Mouse (Mus musculus) inflammation-experienced regulatory T-cells, adult 6 months (primary cell): ENCODE results near the gene Pidd1. TPM values are rescaled to one million over a fixed set of nuclear protein-coding genes. Genes with fewer than 3 reads are reported as not detected.

ENCODE experiments used
- ATAC-seq: one replicate; pipeline ENCODE4 v1.8.0; 2017
- polyA plus RNA-seq, 3 experiments: library from polyadenylated mRNA; unstranded; fragments of 100-300 nt; shearing (Covaris generic); gene quantifications; one replicate each; pipeline ENCODE4 v1.2.1; 2017

Pidd1 gene
- polyA plus RNA-seq, 3 experiments from 2014 or later = 5.8 to 11.5 (median 10.3) TPM

DNA sequence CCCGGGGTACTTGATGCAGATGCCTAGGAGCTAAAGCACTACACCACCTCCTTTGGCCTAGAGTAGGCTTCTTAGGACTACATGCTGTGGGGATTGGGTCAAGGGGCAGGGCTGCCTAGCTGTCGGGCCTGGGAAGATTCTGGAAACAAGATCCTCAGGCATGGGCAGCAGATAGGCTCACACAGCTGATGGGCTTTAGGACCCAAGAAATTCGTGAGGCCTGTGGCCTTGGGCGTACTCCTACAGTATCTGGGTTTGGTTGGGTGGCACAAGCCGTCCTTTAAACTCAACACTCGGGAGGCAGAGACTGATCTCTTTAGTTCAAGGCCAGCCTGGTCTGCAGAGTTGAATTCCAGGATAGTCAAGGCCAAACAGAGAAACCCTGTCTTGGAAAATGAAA, 28.4 kb upstream of the Pidd1 start:
- no peak for ATAC-seq

DNA sequence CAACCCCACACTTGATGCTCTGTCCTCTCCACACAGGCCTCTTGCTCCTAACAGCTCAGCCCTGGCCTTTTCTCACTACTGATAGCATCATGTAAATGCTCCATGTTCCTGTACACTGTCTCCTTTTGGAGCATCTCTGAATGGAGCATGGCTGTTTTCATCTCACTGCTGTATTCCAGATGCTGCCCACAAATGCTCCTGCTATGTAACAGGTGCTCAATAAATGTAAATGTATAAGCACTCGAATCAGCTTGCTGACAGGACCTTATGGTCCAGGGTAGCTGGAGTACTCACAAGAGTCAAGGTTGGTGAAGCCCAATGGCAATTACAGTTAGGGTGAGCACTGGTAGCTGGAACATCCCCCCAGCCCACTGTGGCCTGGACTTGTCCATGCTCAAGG, 27.4 kb upstream of the Pidd1 start:
- no peak for ATAC-seq

DNA sequence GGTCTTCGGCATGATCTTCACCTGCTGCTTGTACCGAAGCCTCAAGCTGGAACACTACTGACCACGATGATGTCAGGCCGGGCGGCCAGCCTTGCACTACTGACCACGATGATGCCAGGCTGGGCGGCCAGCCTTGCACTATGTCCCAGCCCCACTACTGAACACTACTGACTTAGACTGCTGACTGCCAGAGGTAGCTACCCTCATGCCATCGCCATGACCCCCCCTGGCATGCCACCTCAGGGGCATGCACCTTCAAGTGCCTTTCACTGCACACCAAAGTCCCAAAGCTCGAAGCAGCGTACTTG, 26.8 kb upstream of the Pidd1 start:
- ATAC-seq = no peak

DNA sequence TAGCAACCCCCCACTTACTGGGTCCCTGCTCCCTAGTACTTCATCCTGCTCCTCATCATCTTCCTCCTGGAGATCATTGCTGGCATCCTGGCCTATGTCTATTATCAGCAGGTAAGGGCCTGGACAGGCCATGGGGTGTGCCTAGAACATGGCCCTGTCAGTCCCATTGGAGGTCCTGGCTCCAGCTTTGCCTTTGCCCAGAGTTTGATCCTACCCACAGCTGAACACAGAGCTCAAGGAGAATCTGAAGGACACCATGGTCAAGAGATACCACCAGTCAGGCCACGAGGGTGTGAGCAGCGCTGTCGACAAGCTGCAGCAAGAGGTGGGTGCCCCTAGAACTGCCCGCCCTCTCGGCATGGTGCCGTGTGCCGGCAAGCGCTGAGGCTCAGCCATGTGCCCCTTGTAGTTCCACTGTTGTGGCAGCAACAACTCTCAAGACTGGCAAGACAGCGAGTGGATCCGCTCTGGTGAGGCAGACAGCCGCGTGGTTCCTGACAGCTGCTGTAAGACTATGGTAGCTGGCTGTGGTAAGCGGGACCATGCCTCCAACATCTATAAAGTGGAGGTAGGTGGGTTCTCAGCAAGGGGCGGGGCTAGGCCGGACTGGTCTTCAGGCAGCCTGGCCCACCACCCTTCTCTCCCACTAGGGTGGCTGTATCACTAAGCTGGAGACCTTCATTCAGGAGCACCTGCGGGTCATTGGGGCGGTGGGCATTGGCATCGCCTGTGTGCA, 26.2 kb upstream of the Pidd1 start:
- ATAC-seq = no peak

DNA sequence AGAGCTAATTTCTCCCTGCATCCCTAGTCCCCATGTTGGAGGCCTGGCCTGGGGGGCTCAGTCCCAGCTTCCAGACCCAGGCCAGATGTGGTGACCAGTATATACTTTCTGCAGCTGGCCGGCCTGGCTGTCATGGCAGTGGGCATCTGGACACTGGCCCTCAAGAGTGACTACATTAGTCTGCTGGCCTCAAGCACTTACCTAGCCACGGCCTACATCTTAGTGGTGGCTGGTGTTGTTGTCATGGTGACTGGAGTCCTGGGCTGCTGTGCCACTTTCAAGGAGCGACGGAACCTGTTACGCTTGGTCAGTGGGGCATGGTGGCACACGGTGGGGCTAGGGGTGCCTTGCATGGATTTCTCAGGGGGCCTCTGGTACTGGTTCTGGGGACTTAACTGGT, 25.5 kb upstream of the Pidd1 start:
- no peak for ATAC-seq

GRCm38 (mm10) chr7:141468522-141469211, 24.8 kb upstream of the Pidd1 start:
- ATAC-seq = no peak

DNA sequence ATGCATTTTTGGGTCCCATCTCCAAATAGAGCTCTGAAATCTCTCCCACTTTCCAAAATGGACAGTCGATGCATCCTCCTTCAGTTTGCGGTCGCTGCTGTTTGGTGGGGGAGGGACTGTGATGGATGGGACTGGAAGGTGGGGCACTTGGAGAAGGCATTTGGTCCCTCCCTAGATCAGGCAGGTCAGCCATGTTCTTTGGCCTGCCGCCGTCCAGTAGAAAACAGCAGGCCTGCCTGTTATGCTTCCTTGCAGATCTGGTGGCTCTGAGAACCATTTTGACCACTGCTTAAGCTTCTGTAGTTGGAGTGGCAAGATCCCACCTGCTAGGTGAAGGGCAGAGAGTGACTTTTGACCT, 24.3 kb upstream of the Pidd1 start:
- no peak for ATAC-seq

DNA sequence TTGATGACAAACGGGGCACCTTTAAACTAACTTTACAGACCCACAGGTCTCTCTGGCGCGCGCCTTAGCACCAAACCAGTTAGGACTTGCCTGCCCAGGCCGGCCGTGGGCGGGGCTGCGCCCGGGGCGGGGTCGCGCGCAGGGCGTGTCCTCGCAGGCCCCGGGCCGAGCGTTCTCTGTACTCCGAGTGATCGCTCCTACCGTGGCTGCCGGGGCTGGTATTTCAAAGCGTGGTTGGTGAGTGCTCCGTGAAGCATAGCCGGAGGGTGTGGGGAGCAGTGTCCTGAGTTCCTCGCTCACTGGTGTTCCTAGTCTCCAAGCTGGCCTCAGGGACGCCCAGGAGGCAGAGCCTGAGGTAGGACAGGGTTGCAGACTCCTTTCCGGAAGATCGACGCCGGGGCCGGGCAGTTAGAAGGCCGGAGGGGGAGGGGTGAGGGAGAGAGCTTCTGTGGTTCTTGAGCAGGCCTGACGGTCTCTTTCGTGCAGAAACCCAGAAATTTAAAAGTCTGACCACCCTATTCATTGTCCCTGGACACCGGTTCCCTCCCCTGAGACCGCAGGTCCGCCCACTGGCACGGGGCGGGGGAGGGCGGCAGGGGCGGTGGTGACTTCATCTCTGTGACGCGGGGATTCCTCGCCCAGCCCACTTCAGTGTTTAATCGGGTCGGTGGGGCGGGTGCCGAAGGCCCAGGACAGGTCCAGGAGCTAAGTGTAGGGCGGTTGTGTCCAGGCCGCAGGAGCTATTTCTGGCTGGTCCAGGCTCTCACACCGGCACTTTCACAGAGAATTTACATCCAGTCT, 23.6 kb upstream of the Pidd1 start, which contains the start of gene Cd151:
Gene Cd151, plus strand, starts transcription at position 163 of the 801 bp plus-strand sequence.
- peak; percentile 67 for ATAC-seq

DNA sequence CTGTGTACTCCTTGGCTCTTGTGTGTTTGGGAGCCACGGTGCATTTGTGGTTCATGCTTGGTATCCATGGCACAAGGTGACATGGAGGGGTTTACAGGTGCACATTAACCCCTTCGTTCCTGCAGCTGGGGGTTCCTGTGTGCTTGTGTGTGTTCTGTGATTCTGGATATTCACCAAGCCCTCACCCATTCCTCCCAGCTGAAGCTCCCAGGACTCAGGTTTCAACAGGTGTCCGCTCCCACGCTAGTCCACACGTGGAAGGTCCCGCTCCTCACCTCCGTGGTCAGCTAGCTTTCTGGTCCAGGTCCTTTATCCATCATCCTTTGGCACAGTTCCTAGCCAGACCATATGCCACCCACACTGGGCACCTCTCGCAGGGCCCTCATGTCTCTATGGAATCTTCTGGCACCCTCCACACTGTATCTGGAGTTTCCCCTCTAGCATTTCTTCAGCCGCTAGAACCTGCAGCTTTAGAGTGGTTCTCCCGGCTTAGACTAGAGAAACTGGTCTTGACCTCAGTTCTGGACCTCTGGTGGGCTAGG, 22.9 kb upstream of the Pidd1 start:
- ATAC-seq = no peak

GRCm38 (mm10) chr7:141466045-141466394, 22.2 kb upstream of the Pidd1 start:
- no peak for ATAC-seq

DNA sequence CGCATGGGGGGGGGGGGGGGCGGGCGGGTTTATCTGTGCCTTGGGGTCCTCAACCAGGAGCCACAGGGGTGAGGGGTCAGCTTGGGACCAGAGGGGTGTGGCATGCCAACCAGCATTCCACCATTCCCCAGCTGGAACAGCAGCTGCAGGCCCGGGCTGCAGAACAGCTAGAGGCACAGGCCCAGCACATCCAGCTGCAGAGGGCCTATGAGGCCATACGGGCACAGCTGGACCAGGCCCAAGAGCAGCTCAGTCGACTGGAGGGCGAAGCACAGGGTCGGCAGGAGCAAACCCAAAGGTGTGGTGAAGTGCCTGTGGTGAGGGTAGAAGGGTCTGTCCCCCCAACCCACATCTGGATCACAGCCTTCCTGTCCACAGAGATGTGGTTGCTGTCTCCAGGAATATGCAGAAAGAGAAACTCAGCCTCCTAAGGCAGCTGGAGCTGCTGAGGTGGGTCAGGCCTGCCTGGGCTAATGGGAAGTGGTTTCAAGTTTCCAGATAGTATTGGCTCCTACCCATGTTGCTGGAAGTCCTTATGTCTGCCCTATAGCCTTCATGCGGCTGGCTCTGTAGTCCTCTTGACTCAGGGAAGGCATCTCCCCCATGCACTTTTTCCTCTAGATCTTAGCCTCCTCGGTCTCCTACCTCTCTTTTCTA, 21.7 kb upstream of the Pidd1 start:
- no peak for ATAC-seq

GRCm38 (mm10) chr7:141464603-141465201, 20.9 kb upstream of the Pidd1 start:
- no peak for ATAC-seq

DNA sequence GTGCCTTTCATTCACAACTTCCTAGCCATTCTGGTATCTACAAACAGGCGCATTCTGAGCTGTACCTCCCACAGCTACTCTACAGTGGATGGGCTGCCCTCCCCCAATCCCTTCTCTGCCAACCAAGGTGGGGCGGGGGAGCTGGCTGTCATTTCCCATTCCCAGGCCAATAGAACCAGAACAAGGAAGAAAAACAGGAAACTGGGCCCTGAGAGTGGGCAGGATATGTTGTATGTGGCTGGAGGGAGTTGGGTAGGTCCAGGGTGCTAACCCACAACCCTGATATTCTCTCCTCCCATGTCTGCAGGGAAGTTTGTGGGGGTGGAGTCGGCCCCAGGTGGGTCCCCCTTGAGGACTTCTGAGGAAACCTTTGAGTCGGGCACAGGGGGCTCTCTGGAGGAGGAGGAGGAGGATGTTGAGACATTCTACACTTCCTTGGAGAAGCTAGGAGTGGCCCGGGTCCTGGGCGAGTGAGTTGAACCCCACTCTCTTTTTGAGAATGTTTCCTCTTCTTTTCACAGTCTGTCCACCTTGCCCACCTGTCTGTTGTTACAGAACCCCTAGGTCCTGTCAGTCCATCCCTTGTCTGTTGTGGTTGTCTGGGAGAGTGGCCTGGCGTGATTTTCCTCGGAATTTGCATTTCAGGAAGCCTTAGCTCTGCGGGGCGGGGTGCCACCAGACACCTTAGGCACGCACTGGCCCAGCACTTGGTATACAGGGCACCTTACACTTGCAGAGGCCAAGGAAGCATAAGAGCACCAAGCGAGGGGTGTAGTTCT, 20.2 kb upstream of the Pidd1 start:
- ATAC-seq = no peak

- ATAC-seq = no peak
Observed at GRCm38 (mm10) chr7:141462333-141462821, 18.6 kb upstream of the Pidd1 start.

DNA sequence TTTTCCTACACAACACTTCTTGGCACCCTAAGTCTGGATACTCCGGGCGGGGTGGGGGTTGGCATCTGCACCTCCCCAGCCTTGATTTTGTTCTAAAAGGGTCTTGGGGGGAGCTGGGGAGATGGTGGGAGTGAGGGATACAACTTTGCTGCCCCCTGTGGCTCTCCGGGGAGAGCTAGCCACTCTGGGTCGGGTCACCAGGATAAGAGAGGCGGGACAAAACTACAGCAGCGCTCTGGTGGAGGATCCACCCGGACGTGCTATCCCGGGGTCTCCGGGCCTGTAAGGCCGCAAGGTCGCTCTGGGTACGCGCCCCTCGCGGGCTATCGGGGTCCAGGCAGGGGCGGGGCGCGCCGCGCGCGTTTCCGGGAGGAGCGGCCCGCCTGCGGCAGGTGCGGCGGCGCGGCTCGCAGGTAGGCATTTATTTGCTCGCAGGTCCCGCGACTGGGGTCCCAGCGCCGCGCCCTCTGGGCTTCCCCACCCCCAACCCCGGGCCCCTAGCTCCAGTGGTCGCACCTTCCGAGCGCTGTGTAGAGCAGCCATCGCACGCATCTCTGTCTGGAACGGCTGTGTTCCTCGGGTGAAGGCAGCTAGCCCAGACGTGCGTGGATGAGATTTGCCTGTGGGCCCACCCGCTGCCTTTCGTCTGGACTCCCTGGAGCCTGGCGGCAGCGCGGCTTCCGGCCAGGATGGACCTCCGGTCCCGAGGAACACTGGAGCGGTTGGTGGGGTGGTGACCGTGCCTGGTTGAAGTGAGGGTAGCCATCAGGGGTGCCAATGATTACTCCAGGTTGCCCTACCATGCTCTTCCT, 17.9 kb upstream of the Pidd1 start:
- no peak for ATAC-seq

- no peak for ATAC-seq
Observed at GRCm38 (mm10) chr7:141460391-141461113, 16.7 kb upstream of the Pidd1 start, which contains the start of gene Cracr2b. Cracr2b (plus strand) TSS chr7:141461094.

DNA sequence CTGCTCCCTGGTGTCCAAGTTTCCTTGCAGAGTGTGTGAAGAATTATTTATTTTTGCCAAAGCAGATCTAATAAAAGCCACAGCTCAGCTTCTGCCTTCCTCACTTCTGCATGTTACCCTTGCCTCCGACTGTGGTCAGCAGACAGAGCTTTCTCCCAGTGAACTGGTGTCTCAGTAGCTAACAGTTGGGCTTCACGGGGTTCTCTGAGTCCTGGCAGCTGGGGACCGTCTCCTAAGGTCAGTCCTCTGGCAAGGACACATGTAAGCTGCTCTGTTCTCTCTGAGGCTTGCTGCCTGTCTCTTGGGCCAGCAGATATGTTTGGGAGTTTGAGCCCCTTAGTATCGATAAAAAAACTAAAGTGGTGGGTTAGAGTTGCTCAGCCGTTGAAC, 16.2 kb upstream of the Pidd1 start:
- no peak for ATAC-seq

- ATAC-seq = no peak
Observed at GRCm38 (mm10) chr7:141459301-141459711, 15.5 kb upstream of the Pidd1 start.

DNA sequence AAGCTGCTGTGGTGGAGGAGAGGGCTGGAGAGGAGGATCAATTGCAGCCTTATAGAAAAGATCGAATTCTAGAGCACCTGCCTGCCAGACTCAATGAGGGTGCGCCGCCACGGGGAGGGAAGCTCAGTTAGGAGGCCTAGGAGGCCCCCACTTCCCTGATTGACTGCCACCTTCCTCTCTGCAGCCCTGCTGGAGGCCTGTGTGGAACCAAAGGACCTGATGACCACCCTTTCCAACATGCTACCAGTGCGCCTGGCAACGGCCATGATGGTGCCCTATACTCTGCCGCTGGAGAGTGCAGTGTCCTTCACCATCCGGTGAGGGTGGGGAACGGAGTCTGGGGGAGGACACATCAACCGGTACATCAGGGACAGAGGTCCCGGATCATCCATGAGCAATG, 14.8 kb upstream of the Pidd1 start:
- no peak for ATAC-seq
